Mouse (Mus musculus): ENCODE measurements around the gene Pafah1b1.

DNA sequence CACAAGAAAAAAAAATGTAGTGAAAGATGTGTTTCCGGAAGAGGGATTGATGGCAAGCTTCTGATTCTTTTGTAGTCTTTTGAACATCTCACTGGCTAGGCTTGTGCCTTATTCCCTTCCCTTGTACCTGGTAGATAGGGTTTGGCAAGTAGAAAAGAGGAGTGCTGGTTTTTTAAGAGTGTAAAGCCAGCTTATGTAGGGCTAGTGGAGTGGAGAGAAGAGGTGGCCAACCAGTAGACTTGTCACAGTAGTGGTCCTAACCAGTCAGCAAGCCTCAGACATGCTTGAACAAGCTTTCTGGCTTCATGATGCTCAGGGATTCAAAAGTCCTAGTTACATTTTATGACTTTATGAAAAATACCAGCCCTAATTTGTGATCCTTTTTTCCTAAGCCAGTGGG, 53.5 kb downstream of the Pafah1b1 start:
- TF ChIP-seq CTCF (IDR thresholded peaks at IDR 0.05; ENCODE audit: low read depth, low read length) (no peak), POLR2A (IDR thresholded peaks at IDR 0.05; ENCODE audit: insufficient read depth, low read length) (no peak)

Measured in ES-Bruce4 (cell line).